Mouse (Mus musculus): ENCODE results near the gene Nek3.

DNA sequence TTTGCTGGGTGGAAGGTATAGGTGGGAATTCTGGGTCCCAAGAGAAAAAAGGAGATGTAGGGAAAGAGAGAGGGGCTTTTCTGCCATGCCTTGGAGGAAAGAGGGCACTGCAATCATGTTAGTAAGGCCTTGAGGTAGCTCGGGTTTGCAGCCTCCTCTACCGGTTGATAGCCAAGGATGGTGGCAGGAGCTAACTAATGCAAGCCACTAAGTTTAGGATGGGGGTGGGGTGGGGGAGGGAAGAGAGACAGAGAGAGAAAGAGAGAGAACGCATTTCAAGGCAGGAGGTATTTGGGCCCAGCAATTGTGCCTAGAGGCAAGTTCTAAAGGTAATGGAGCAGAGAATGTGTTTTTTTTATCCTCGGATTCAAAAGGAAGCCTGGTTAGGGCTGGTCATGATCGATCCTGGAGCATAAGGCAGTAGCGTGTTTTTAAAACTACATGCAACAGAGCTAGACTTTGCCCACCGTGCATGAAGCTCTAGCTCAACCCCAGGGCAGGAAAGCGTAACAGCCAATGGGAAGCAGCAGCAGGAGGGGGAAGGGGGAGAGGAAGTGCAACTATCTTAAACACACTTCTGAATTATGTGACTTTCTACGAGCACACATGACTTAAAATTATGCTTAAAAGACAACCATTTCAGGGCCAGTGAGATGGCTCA, 18.4 kb downstream of the Nek3 start:
- TF ChIP-seq POLR2A (IDR thresholded peaks at IDR 0.05; ENCODE audit: insufficient read length, low read depth), result no peak
- no peak for TF ChIP-seq CEBPB (IDR thresholded peaks at IDR 0.05; ENCODE audit: insufficient read depth, poor library complexity, severe bottlenecking)
